Mouse (Mus musculus): ENCODE measurements around the gene Npc1l1.

DNA sequence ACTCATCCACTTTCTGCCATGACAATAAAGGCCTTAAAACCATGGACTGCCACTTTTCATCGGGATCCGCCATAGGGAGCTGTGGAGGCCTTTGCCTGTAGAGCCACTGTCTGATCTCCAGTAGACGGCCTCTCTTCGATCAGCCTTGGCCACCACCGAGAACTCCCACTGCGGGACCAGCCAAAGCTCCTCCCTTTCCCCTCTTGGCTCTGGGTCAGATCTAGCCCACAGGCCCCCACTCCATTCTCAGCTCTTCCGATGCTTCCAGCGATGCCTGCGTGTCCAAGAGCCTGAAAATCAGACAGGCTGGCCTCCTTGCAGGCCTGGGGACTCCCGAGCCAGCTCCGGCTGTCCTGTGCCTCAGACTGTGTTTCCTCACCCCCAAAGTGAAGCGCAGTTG lies 63.6 kb downstream of the Npc1l1 start:
- TF ChIP-seq CTCF (IDR thresholded peaks at IDR 0.05; ENCODE audit: low read depth) (no peak), EP300 (IDR thresholded peaks at IDR 0.05; ENCODE audit: low read depth) (no peak)
